Mouse (Mus musculus) bone marrow, adult 2 months (tissue): ENCODE measurements at regions not wholly inside any gene's neighbourhood (a gene's known extent, or its start where the extent isn't known, plus 50 kb on each side); places are given as distances from the start of the nearest gene placed in this dataset.
A peak's percentile ranks its signal among the peaks of the same experiment; 100 is the strongest.

ENCODE experiments used
- H3K27ac ChIP-seq: fragments of 200-500 bp; 2 replicates; pipeline ENCODE4 v1.5.1; 2012; ENCODE audit warnings: low read depth, mild to moderate bottlenecking, control low read depth, inconsistent platforms, low read length; ENCODE audit not compliant: control insufficient read depth, poor library complexity, insufficient read depth
- H3K4me1 ChIP-seq: fragments of 200-500 bp; 2 replicates; pipeline ENCODE4 v1.6.1; 2011; ENCODE audit warnings: low read length; ENCODE audit not compliant: control insufficient read depth, insufficient read depth
- H3K4me3 ChIP-seq: fragments of 200-500 bp; replicated peaks from 2 replicates; pipeline ENCODE3; 2011; ENCODE audit warnings: mild to moderate bottlenecking, low read depth, low read length, control low read depth; ENCODE audit not compliant: control insufficient read depth
- CTCF ChIP-seq: fragments of 200-500 bp; IDR thresholded peaks from 2 replicates; pipeline ENCODE4 v1.5.1; 2011; ENCODE audit warnings: low read length, control low read depth; ENCODE audit not compliant: control insufficient read depth, insufficient read depth
- POLR2A ChIP-seq: fragments of 200-500 bp; IDR thresholded peaks from 2 replicates; pipeline ENCODE4 v1.6.1; 2011; ENCODE audit warnings: low read depth, mild to moderate bottlenecking, control low read depth, low read length, borderline replicate concordance; ENCODE audit not compliant: control insufficient read depth
- WGBS: fragments of 180-500 bp; shearing (Covaris S2); methylation state at CpG from one replicate; pipeline ENCODE4 v1.1.7; 2018; 5-methylcytosine and 5-hydroxymethylcytosine counted together

GRCm38 (mm10) chr1:64193150-64193838 is 71.2 kb upstream of the Klf7 start:
- 42% methylated on average over 13 of the region's 13 CpGs for WGBS
- H3K4me1 ChIP-seq, result peaks cover 10% of the 10 kb centered on the region; the same call in 1 of the 2 replicates
- TF ChIP-seq POLR2A (no peak), CTCF (no peak)
- no peak overlapping the region for H3K4me3 ChIP-seq
- peak overlapping the region; percentile 37 for H3K27ac ChIP-seq

GRCm38 (mm10) chr1:64192736-64193135 is 70.7 kb upstream of the Klf7 start:
- H3K27ac ChIP-seq, result peak overlapping the region; percentile 32; the same call in 1 of the 2 replicates
- no peak for TF ChIP-seq POLR2A
- TF ChIP-seq CTCF, result no peak
- H3K4me3 ChIP-seq, result no peak overlapping the region
- 70% methylated on average over 3 of the region's 3 CpGs for WGBS
- peaks cover 8% of the 10 kb centered on the region; the same call in 1 of the 2 replicates for H3K4me1 ChIP-seq

- TF ChIP-seq POLR2A (no peak), CTCF (no peak)
- 78% methylated on average over 11 of the region's 11 CpGs for WGBS
- Histone ChIP-seq H3K4me3 (no peak overlapping the region), H3K4me1 (peaks cover 4% of the 10 kb centered on the region; the same call in 1 of the 2 replicates), H3K27ac (no peak overlapping the region)
Observed at GRCm38 (mm10) chr1:64191242-64192220, 69.4 kb upstream of the Klf7 start.

- Histone ChIP-seq H3K27ac (no peak overlapping the region), H3K4me3 (no peak overlapping the region), H3K4me1 (peaks cover 4% of the 10 kb centered on the region; the same call in 1 of the 2 replicates)
- 76% methylated on average over 4 of the region's 4 CpGs for WGBS
- no peak for TF ChIP-seq CTCF
- no peak for TF ChIP-seq POLR2A
Observed at GRCm38 (mm10) chr1:64190705-64191104, 68.6 kb upstream of the Klf7 start.

- 37% methylated on average over 5 of the region's 5 CpGs for WGBS
- no peak overlapping the region for H3K27ac ChIP-seq
- peaks cover 4% of the 10 kb centered on the region; the same call in 1 of the 2 replicates for H3K4me1 ChIP-seq
- TF ChIP-seq CTCF, result no peak
- H3K4me3 ChIP-seq, result no peak overlapping the region
Observed at GRCm38 (mm10) chr1:64190097-64190496, 68.0 kb upstream of the Klf7 start.

- no peak for TF ChIP-seq CTCF
- peak; percentile 33; the same call in 1 of the 2 replicates for TF ChIP-seq POLR2A
- WGBS, result 1% methylated on average over 6 of the region's 6 CpGs
- no peak overlapping the region for H3K4me3 ChIP-seq
- H3K4me1 ChIP-seq, result peaks cover 2% of the 10 kb centered on the region; the same call in 1 of the 2 replicates
- peak overlapping the region; percentile 59 for H3K27ac ChIP-seq
Observed at GRCm38 (mm10) chr1:64189471-64189870, 67.4 kb upstream of the Klf7 start.

GRCm38 (mm10) chr1:64187796-64188513 is 65.9 kb upstream of the Klf7 start:
- WGBS, result 74% methylated on average over 11 of the region's 11 CpGs
- H3K4me1 ChIP-seq, result peaks cover 2% of the 10 kb centered on the region; the same call in 1 of the 2 replicates
- no peak overlapping the region for H3K4me3 ChIP-seq
- H3K27ac ChIP-seq, result no peak overlapping the region
- TF ChIP-seq POLR2A (no peak), CTCF (no peak)

GRCm38 (mm10) chr1:64173708-64174107 is 51.6 kb upstream of the Klf7 start:
- Histone ChIP-seq H3K27ac (no peak overlapping the region), H3K4me3 (no peak overlapping the region), H3K4me1 (no peaks in the 10 kb centered on the region)
- TF ChIP-seq CTCF (no peak), POLR2A (no peak)
- WGBS, result 71% methylated on average over 4 of the region's 4 CpGs
